Comparison of ENCODE assay signal across 12 mouse cellular contexts in genomic region chr19:42379798-42380197, GRCm38 (mm10). TPM values are rescaled to one million over a fixed set of nuclear protein-coding genes. Genes with fewer than 3 reads are reported as not detected.
A peak's percentile ranks its signal among the peaks of the same experiment; 100 is the strongest.
DNase-seq lines count a peak whose midpoint lies in the region; ATAC-seq and TF ChIP-seq lines count a peak whose summit lies in the region.
"Had no signal": no experiment of that assay in that cellular context is flagged by ENCODE, and none has a peak within 500 bp of the region (broad histone marks: within the 10 kb centered on the region; RNA-seq: fewer than 3 reads in every experiment).

No protein-coding gene starts in this region.

- TF ChIP-seq CTCF in cortical plate, adult 2 months (IDR thresholded peaks at IDR 0.05; ENCODE audit: extremely low read depth, insufficient read depth, low read length): no peak
- no peak for TF ChIP-seq CTCF in olfactory bulb, adult 2 months (IDR thresholded peaks at IDR 0.05; ENCODE audit: insufficient read depth, low read depth, low read length)

- H3K4me1 ChIP-seq in intestine, embryonic 14.5 days (replicated peaks; ENCODE audit: control insufficient read depth, insufficient read depth, low read length): peaks cover 7% of the 10 kb centered on the region; the same call in 1 of the 2 replicates
- no peaks in the 10 kb centered on the region for H3K4me1 ChIP-seq in intestine, embryonic 15.5 days (replicated peaks)
- peaks cover 6% of the 10 kb centered on the region for H3K4me1 ChIP-seq in cortical plate, adult 2 months (ENCODE audit: control insufficient read depth, insufficient read depth, low read length)
- peaks cover 39% of the 10 kb centered on the region for H3K4me1 ChIP-seq in olfactory bulb, adult 2 months (ENCODE audit: control insufficient read depth, insufficient read depth, low read length)

- 40% methylated on average over 8 of the region's 8 CpGs for WGBS in intestine, embryonic 14.5 days
- 46% methylated on average over 8 of the region's 8 CpGs for WGBS in intestine, embryonic 15.5 days
- WGBS in olfactory bulb, adult 2 months: 18% methylated on average over 8 of the region's 8 CpGs

- H3K4me2 ChIP-seq in intestine, embryonic 14.5 days (ENCODE audit: low read length): no peak overlapping the region
- H3K4me2 ChIP-seq in intestine, embryonic 15.5 days (replicated peaks): no peak overlapping the region

- peak; percentile 52 for DNase-seq in intestine, embryonic 14.5 days (ENCODE audit: low spot score)
- DNase-seq in left cerebral cortex, adult 18-20 months (ENCODE audit: low spot score in 2 of 2): peak; percentile 51 to 73
- no peak for DNase-seq in kidney, adult 9 months
- DNase-seq in retina, postnatal 1 day: no peak
- DNase-seq: adrenal gland, adult 8-10 months; kidney, adult 2 months; thymus, postnatal 36 days had no signal

- H3K27ac ChIP-seq in intestine, embryonic 14.5 days (ENCODE audit: low read depth): no peak overlapping the region
- no peak overlapping the region for H3K27ac ChIP-seq in intestine, embryonic 15.5 days
- H3K27ac ChIP-seq in cortical plate, adult 2 months (ENCODE audit: insufficient read depth, low read length): no peak overlapping the region
- H3K27ac ChIP-seq in olfactory bulb, adult 2 months (ENCODE audit: insufficient read depth, low read depth, low read length): peak overlapping the region; percentile 97

- H3K4me3 ChIP-seq in intestine, embryonic 14.5 days (ENCODE audit: low read depth, low read length): no peak overlapping the region
- no peak overlapping the region for H3K4me3 ChIP-seq in intestine, embryonic 15.5 days (replicated peaks)
- H3K4me3 ChIP-seq in cortical plate, adult 2 months (ENCODE audit: insufficient read depth, low read length): no peak overlapping the region
- H3K4me3 ChIP-seq in olfactory bulb, adult 2 months (ENCODE audit: insufficient read depth, low read depth, low read length): no peak overlapping the region

- H3K9me3 ChIP-seq in intestine, embryonic 14.5 days (ENCODE audit: control insufficient read depth, low read length): no peaks in the 10 kb centered on the region
- no peaks in the 10 kb centered on the region for H3K9me3 ChIP-seq in intestine, embryonic 15.5 days

- no peak overlapping the region for H3K9ac ChIP-seq in intestine, embryonic 14.5 days (ENCODE audit: low read length)
- no peak overlapping the region for H3K9ac ChIP-seq in intestine, embryonic 15.5 days

- no peaks in the 10 kb centered on the region for H3K36me3 ChIP-seq in intestine, embryonic 14.5 days (ENCODE audit: control insufficient read depth, insufficient read depth, low read length)
- no peaks in the 10 kb centered on the region for H3K36me3 ChIP-seq in intestine, embryonic 15.5 days

- TF ChIP-seq POLR2A in cortical plate, adult 2 months (IDR thresholded peaks at IDR 0.05; ENCODE audit: extremely low read depth, insufficient read depth, low read length): peak; percentile 45; the same call in 1 of the 2 replicates
- no peak for TF ChIP-seq POLR2A in olfactory bulb, adult 2 months (IDR thresholded peaks at IDR 0.05; ENCODE audit: insufficient read depth, low read depth, low read length)

- peaks cover 25% of the 10 kb centered on the region for H3K27me3 ChIP-seq in intestine, embryonic 14.5 days (replicated peaks; ENCODE audit: control insufficient read depth, insufficient read depth, low read length)
- H3K27me3 ChIP-seq in intestine, embryonic 15.5 days (replicated peaks): peaks cover 30% of the 10 kb centered on the region

- no peak for ATAC-seq in intestine, embryonic 14.5 days (replicated peaks; ENCODE audit: low FRiP score, low TSS enrichment, low read depth)
- no peak for ATAC-seq in intestine, embryonic 15.5 days
- ATAC-seq: CD4-positive, CD25-positive, alpha-beta regulatory T cell, adult 4 months had no signal

RNA-seq across cellular contexts. Expression of gene Crtac1, which starts 51.8 kb away (rescaled TPM):
- polyA plus RNA-seq in intestine, embryonic 14.5 days (2014; fragmentation: Nextera tagmentation; extraction: Ambion mirVana): 4.1 and 5.6 TPM in 2 replicates
- polyA plus RNA-seq in intestine, embryonic 15.5 days (2015; fragmentation: Nextera tagmentation; extraction: Ambion mirVana): 5.3 and 5.8 TPM in 2 replicates
- 48.1 and 53.4 TPM in 2 replicates for polyA plus RNA-seq in cortical plate, adult 2 months (2012; rRNA removed)
- 10 to 100 TPM; 61.1 to 68.7 TPM for total RNA-seq in left cerebral cortex, adult 18-20 months (2021)
- not detected in 2 replicates for polyA plus RNA-seq in olfactory bulb, adult 2 months (2012; ENCODE audit: insufficient read depth, insufficient read length, low replicate concordance, missing spikeins)
- total RNA-seq: liver, adult 2 months had no signal
- polyA plus RNA-seq: CD4-positive, CD25-positive, alpha-beta regulatory T cell, adult 4 months; liver, adult 2 months had no signal

Comparison
In these comparisons a context has a peak if more than half of its experiments do, and no peak if none do; other contexts are left out.
1. DNase-seq: peak in intestine, embryonic 14.5 days (single experiment) and left cerebral cortex, adult 18-20 months (2 of 2); none in kidney, adult 9 months (single experiment) and retina, postnatal 1 day (single experiment).